Mouse (Mus musculus) liver, embryonic 14.5 days (tissue): Measurements from ENCODE around the gene Tnf. TPM values are rescaled to one million over a fixed set of nuclear protein-coding genes. Genes with fewer than 3 reads are reported as not detected.

Experiments used
- ATAC-seq: fragments of 200-750 bp; cut with Nextera tagmentation; 2 replicates; pipeline ENCODE4 v1.8.0; 2017; ENCODE audit warnings: moderate number of reproducible peaks, mild to moderate bottlenecking, moderate library complexity; ENCODE audit not compliant: insufficient read depth
- DNase-seq, 3 experiments: peaks; one replicate each; pipeline ENCODE4 v3.0.0-alpha.2; 2012 to 2013; ENCODE audit warnings: low read depth in 3 of 3, low spot score in 3 of 3
- H3K27ac ChIP-seq: fragments of 300-500 bp; sonication (generic); 2 replicates; pipeline ENCODE4 v1.5.1; 2014; ENCODE audit warnings: moderate library complexity, mild to moderate bottlenecking, control low read depth, inconsistent platforms
- H3K27me3 ChIP-seq: fragments of 300-500 bp; sonication (generic); 2 replicates; pipeline ENCODE4 v1.6.1; 2014; ENCODE audit warnings: mild to moderate bottlenecking, low read length, moderate library complexity; ENCODE audit not compliant: control insufficient read depth, insufficient read depth
- H3K36me3 ChIP-seq: fragments of 300-500 bp; sonication (generic); replicated peaks from 2 replicates; pipeline ENCODE4 v1.6.1; 2014; ENCODE audit warnings: low read depth; ENCODE audit not compliant: control insufficient read depth, insufficient read depth
- H3K4me1 ChIP-seq, 2 experiments: fragments of 200-500 bp in 1 of 2; fragments of 300-500 bp in 1 of 2; sonication (generic) in 1 of 2; replicated peaks; 2 replicates each; pipeline ENCODE4 v1.6.1; 2012 to 2014; ENCODE audit warnings: antibody characterized with exemption in 1 of 2, inconsistent platforms in 1 of 2, low read length in 1 of 2; ENCODE audit not compliant: control insufficient read depth in 2 of 2, insufficient read depth in 2 of 2
- H3K4me2 ChIP-seq: fragments of 300-500 bp; sonication (generic); 2 replicates; pipeline ENCODE4 v1.6.1; 2014; ENCODE audit warnings: low read depth, mild to moderate bottlenecking, control low read depth, moderate library complexity
- H3K4me3 ChIP-seq, 2 experiments: fragments of 200-500 bp in 1 of 2; fragments of 300-500 bp in 1 of 2; sonication (generic) in 1 of 2; 2 replicates each; pipeline ENCODE4 v1.5.1; 2012 to 2014; ENCODE audit warnings: low read depth in 2 of 2, low read length in 2 of 2, mild to moderate bottlenecking in 2 of 2, control low read depth in 1 of 2, inconsistent platforms in 1 of 2, moderate library complexity in 1 of 2; ENCODE audit not compliant: insufficient read depth in 1 of 2
- H3K9ac ChIP-seq: fragments of 300-500 bp; sonication (generic); replicated peaks from 2 replicates; pipeline ENCODE4 v1.6.1; 2014; ENCODE audit warnings: mild to moderate bottlenecking, control low read depth, moderate library complexity
- H3K9me3 ChIP-seq: fragments of 300-500 bp; sonication (generic); 2 replicates; pipeline ENCODE4 v1.6.1; 2016; ENCODE audit warnings: low read length, mixed read lengths; ENCODE audit not compliant: control insufficient read depth
- CTCF ChIP-seq: IDR thresholded peaks from 2 replicates; pipeline ENCODE4 v1.5.1; 2016; ENCODE audit warnings: antibody characterized with exemption, low read depth, control low read depth
- EP300 ChIP-seq: IDR thresholded peaks from 2 replicates; pipeline ENCODE4 v1.6.1; 2016; ENCODE audit warnings: antibody characterized with exemption, low read depth
- WGBS: fragments of 180-500 bp; shearing (Covaris S2); extraction: QIAGEN DNeasy Blood & Tissue Kit; methylation state at CpG from one replicate; pipeline ENCODE4 v1.1.7; 2014; ENCODE audit not compliant: insufficient replicate concordance; 5-methylcytosine and 5-hydroxymethylcytosine counted together
- polyA plus RNA-seq, 2 experiments: library from polyadenylated mRNA; depleted of rRNA in 1 of 2; stranded (reverse) in 1 of 2; unstranded in 1 of 2; fragments of >200 nt; fragmentation: Nextera tagmentation in 1 of 2; extraction: Ambion mirVana in 1 of 2; gene quantifications; 2 replicates each; pipeline versions ENCODE4 v1.2.1 to v1.2.3; 2012 to 2014

Gene Tnf
- polyA plus RNA-seq, 2 experiments: 0.43 to 0.73 TPM

- Histone ChIP-seq H3K4me3 (peak within 1 kb of the TSS; percentile 69; a peak in 3 of 4 replicates), H3K9ac (peak within 1 kb of the TSS; percentile 76), H3K4me1 (peaks cover 0 to 5% of the 10 kb centered on the region in 2 experiments; a peak in 1 of 4 replicates), H3K27ac (peak within 1 kb of the TSS; percentile 86; the same call in 1 of the 2 replicates), H3K27me3 (no peaks in the 10 kb centered on the region), H3K4me2 (peak within 1 kb of the TSS; percentile 86), H3K9me3 (no peaks in the 10 kb centered on the region), H3K36me3 (peaks cover 16% of the 10 kb centered on the region)
- 69% methylated on average over 18 of the region's 18 CpGs for WGBS
- DNase-seq: no peak
- no peak for ATAC-seq
- TF ChIP-seq EP300 (no peak), CTCF (no peak)
Measured at GRCm38 (mm10) chr17:35233114-35233980, 31.5 kb upstream of the Tnf start, which contains the start of gene Atp6v1g2. TSS of gene Atp6v1g2 (plus strand) at chr17:35233660.

GRCm38 (mm10) chr17:35232659-35233058, 30.9 kb upstream of the Tnf start:
- Histone ChIP-seq H3K36me3 (peaks cover 16% of the 10 kb centered on the region), H3K4me3 (no peak overlapping the region), H3K27me3 (no peaks in the 10 kb centered on the region), H3K4me1 (peaks cover 0 to 5% of the 10 kb centered on the region in 2 experiments; a peak in 1 of 4 replicates), H3K9me3 (no peaks in the 10 kb centered on the region), H3K27ac (no peak overlapping the region), H3K4me2 (peak overlapping the region; percentile 32), H3K9ac (no peak overlapping the region)
- TF ChIP-seq CTCF: no peak
- TF ChIP-seq EP300: no peak
- ATAC-seq: no peak
- 60% methylated on average over 5 of the region's 5 CpGs for WGBS
- DNase-seq: no peak

GRCm38 (mm10) chr17:35232043-35232442, 30.2 kb upstream of the Tnf start:
- Histone ChIP-seq H3K27ac (no peak overlapping the region), H3K4me1 (peaks cover 0 to 5% of the 10 kb centered on the region in 2 experiments; a peak in 1 of 4 replicates), H3K9ac (no peak overlapping the region), H3K36me3 (peaks cover 16% of the 10 kb centered on the region), H3K4me2 (peak overlapping the region; percentile 32), H3K27me3 (no peaks in the 10 kb centered on the region), H3K4me3 (no peak overlapping the region), H3K9me3 (no peaks in the 10 kb centered on the region)
- WGBS: 8% methylated on average over 12 of the region's 12 CpGs
- peak; percentile 96 for TF ChIP-seq CTCF
- no peak for TF ChIP-seq EP300
- ATAC-seq (no peak), DNase-seq (peak; percentile 50 to 59 (median 57))

GRCm38 (mm10) chr17:35231022-35231421, 29.2 kb upstream of the Tnf start:
- ATAC-seq (no peak), DNase-seq (no peak)
- Histone ChIP-seq H3K27ac (no peak overlapping the region), H3K27me3 (no peaks in the 10 kb centered on the region), H3K4me1 (peaks cover 0 to 5% of the 10 kb centered on the region in 2 experiments; a peak in 1 of 4 replicates), H3K9me3 (no peaks in the 10 kb centered on the region), H3K36me3 (peaks cover 16% of the 10 kb centered on the region), H3K4me3 (no peak overlapping the region), H3K9ac (no peak overlapping the region), H3K4me2 (no peak overlapping the region)
- TF ChIP-seq CTCF: no peak
- TF ChIP-seq EP300: no peak
- 76% methylated on average over 10 of the region's 10 CpGs for WGBS

GRCm38 (mm10) chr17:35226561-35227046, 24.8 kb upstream of the Tnf start:
- Histone ChIP-seq H3K9ac (no peak overlapping the region), H3K4me1 (no peaks in the 10 kb centered on the region), H3K27me3 (no peaks in the 10 kb centered on the region), H3K27ac (no peak overlapping the region), H3K9me3 (no peaks in the 10 kb centered on the region), H3K4me3 (no peak overlapping the region), H3K36me3 (peaks cover 14% of the 10 kb centered on the region), H3K4me2 (no peak overlapping the region)
- DNase-seq (no peak), ATAC-seq (no peak)
- WGBS: 63% methylated on average over 14 of the region's 14 CpGs
- TF ChIP-seq CTCF (no peak), EP300 (no peak)
